12 mouse cellular contexts compared by ENCODE assay signal in the genomic region with DNA sequence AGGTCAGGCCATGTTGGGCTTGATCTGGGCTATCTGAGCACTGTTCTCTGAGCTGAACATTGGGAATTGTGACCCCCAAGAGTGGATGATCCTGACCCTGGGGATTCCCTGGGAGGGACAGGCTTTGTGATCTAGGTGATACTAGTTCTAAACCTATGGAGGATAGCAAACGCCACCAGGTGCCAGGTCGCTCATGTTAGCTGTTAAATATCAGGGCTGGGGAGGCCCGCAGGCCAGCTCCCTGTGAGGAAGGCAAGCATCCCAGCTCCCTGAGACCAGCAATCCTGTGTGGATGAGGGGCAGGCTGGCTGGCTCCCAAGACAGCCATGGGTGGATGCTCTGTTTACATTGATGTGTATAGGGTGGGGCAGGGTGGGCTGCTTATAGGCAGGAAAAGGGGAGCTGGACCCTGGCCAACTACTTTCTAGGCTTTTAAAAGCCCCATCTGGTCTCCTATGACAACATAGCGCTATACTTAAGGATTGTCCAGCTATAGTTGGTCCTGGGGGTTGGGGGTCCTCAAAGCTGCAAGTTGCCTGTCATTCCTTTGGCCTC. TPM values are rescaled to one million over a fixed set of nuclear protein-coding genes. Genes with fewer than 3 reads are reported as not detected.
DNase-seq lines count a peak whose midpoint lies in the region; ATAC-seq and TF ChIP-seq lines count a peak whose summit lies in the region.
"Had no signal": no experiment of that assay in that cellular context is flagged by ENCODE, and none has a peak within 500 bp of the region (broad histone marks: within the 10 kb centered on the region; RNA-seq: fewer than 3 reads in every experiment).

No protein-coding gene starts in this region.

- DNase-seq in forebrain, embryonic 10.5 days (ENCODE audit: extremely low spot score, low spot score) = no peak
- no peak for DNase-seq in forebrain, embryonic 14.5 days (ENCODE audit: low spot score)
- no peak for DNase-seq in kidney, postnatal 4 days
- no peak for DNase-seq in G1E (ENCODE audit: low spot score)
- no peak for DNase-seq in c-Kit-positive CD71-positive TER-119-positive erythroid progenitor cells, embryonic 14.5 days (ENCODE audit: low spot score)
- no peak for DNase-seq in kidney, adult 18-20 months
- DNase-seq: adrenal gland, adult 8-10 months; kidney, postnatal 36 days; retina, postnatal 1 day had no signal

- H3K27me3 ChIP-seq in forebrain, embryonic 10.5 days (ENCODE audit: poor library complexity, severe bottlenecking) = no peaks in the 10 kb centered on the region
- no peaks in the 10 kb centered on the region for H3K27me3 ChIP-seq in forebrain, embryonic 14.5 days (replicated peaks; ENCODE audit: control insufficient read depth, insufficient read depth, low read length)
- H3K27me3 ChIP-seq in kidney, embryonic 15.5 days = no peaks in the 10 kb centered on the region
- H3K27me3 ChIP-seq in G1E (ENCODE audit: insufficient read depth, low read length) = no peaks in the 10 kb centered on the region
- H3K27me3 ChIP-seq in intestine, embryonic 16.5 days (replicated peaks; ENCODE audit: control insufficient read depth, insufficient read depth, low read length) = no peaks in the 10 kb centered on the region
- H3K27me3 ChIP-seq: Patski had no signal

- H3K27ac ChIP-seq in forebrain, embryonic 10.5 days = 0 out of 2 replicates have a peak overlapping the region, but pooled peaks have one; percentile 21
- no peak overlapping the region for H3K27ac ChIP-seq in forebrain, embryonic 14.5 days (ENCODE audit: low read depth, low read length)
- peak overlapping the region; percentile 15 for H3K27ac ChIP-seq in kidney, embryonic 15.5 days
- peak overlapping the region; percentile 37; the same call in 1 of the 2 replicates for H3K27ac ChIP-seq in intestine, embryonic 16.5 days (ENCODE audit: low read length)

- peaks cover 5% of the 10 kb centered on the region; the same call in 1 of the 2 replicates for H3K9me3 ChIP-seq in forebrain, embryonic 10.5 days
- no peaks in the 10 kb centered on the region for H3K9me3 ChIP-seq in forebrain, embryonic 14.5 days (replicated peaks; ENCODE audit: control insufficient read depth, low read length)
- no peaks in the 10 kb centered on the region for H3K9me3 ChIP-seq in kidney, embryonic 15.5 days (replicated peaks)
- no peaks in the 10 kb centered on the region for H3K9me3 ChIP-seq in G1E (replicated peaks)
- no peaks in the 10 kb centered on the region for H3K9me3 ChIP-seq in intestine, embryonic 16.5 days (ENCODE audit: control insufficient read depth, low read length)

- H3K4me2 ChIP-seq in forebrain, embryonic 14.5 days (ENCODE audit: low read length) = no peak overlapping the region
- H3K4me2 ChIP-seq in kidney, embryonic 15.5 days = 0 out of 2 replicates have a peak overlapping the region, but pooled peaks have one; percentile 9
- H3K4me2 ChIP-seq in intestine, embryonic 16.5 days (ENCODE audit: low read depth, low read length) = no peak overlapping the region

- 92% methylated on average over 4 of the region's 4 CpGs for WGBS in forebrain, embryonic 10.5 days
- WGBS in forebrain, embryonic 14.5 days = 81% methylated on average over 4 of the region's 4 CpGs
- 85% methylated on average over 4 of the region's 4 CpGs for WGBS in kidney, embryonic 15.5 days
- 60% methylated on average over 4 of the region's 4 CpGs for WGBS in intestine, embryonic 16.5 days

- no peak for ATAC-seq in forebrain, embryonic 14.5 days
- no peak for ATAC-seq in kidney, embryonic 15.5 days (replicated peaks; ENCODE audit: low FRiP score)
- ATAC-seq in G1E (ENCODE audit: extremely low read depth, insufficient number of reproducible peaks, low FRiP score, poor library complexity, severe bottlenecking) = no peak
- ATAC-seq in intestine, embryonic 16.5 days = no peak; the same call in 1 of the 2 replicates

- no peak overlapping the region for H3K9ac ChIP-seq in forebrain, embryonic 14.5 days (ENCODE audit: low read length)
- H3K9ac ChIP-seq in kidney, embryonic 15.5 days = no peak overlapping the region
- peak overlapping the region; percentile 40; the same call in 1 of the 2 replicates for H3K9ac ChIP-seq in intestine, embryonic 16.5 days (ENCODE audit: low read depth, low read length)

- peaks cover 13% of the 10 kb centered on the region for H3K36me3 ChIP-seq in forebrain, embryonic 10.5 days (replicated peaks)
- H3K36me3 ChIP-seq in forebrain, embryonic 14.5 days (ENCODE audit: control insufficient read depth, insufficient read depth, low read length) = no peaks in the 10 kb centered on the region
- no peaks in the 10 kb centered on the region for H3K36me3 ChIP-seq in kidney, embryonic 15.5 days
- peaks cover 88% of the 10 kb centered on the region for H3K36me3 ChIP-seq in G1E (replicated peaks)
- no peaks in the 10 kb centered on the region for H3K36me3 ChIP-seq in intestine, embryonic 16.5 days (ENCODE audit: control insufficient read depth, insufficient read depth, low read length)

- H3K4me3 ChIP-seq in forebrain, embryonic 10.5 days = no peak overlapping the region
- no peak overlapping the region for H3K4me3 ChIP-seq in forebrain, embryonic 14.5 days (ENCODE audit: low read depth, low read length)
- no peak overlapping the region for H3K4me3 ChIP-seq in kidney, embryonic 15.5 days (replicated peaks)
- peak overlapping the region; percentile 64 for H3K4me3 ChIP-seq in G1E (ENCODE audit: low read depth, low read length)
- no peak overlapping the region for H3K4me3 ChIP-seq in intestine, embryonic 16.5 days (ENCODE audit: low read length)

- H3K4me1 ChIP-seq in forebrain, embryonic 10.5 days = peaks cover 42% of the 10 kb centered on the region
- H3K4me1 ChIP-seq in forebrain, embryonic 14.5 days (ENCODE audit: control insufficient read depth, insufficient read depth, low read length) = peaks cover 36% of the 10 kb centered on the region
- H3K4me1 ChIP-seq in kidney, embryonic 15.5 days = peaks cover 82% of the 10 kb centered on the region
- H3K4me1 ChIP-seq in G1E (ENCODE audit: insufficient read depth, low read depth, low read length) = peaks cover 98% of the 10 kb centered on the region
- H3K4me1 ChIP-seq in intestine, embryonic 16.5 days (ENCODE audit: control insufficient read depth, insufficient read depth, low read length) = peaks cover 43% of the 10 kb centered on the region

- TF ChIP-seq CTCF in G1E (IDR thresholded peaks at IDR 0.05; ENCODE audit: low read depth, low read length) = no peak

RNA-seq across cellular contexts. Expression of a gene that starts 10.5 kb away (rescaled TPM):
- 13.9 and 16.2 TPM in 2 replicates for polyA plus RNA-seq in forebrain, embryonic 10.5 days (2016; fragmentation: Nextera tagmentation; extraction: Ambion mirVana)
- 20.7 and 28.0 TPM in 2 replicates for polyA plus RNA-seq in forebrain, embryonic 14.5 days (2014; fragmentation: Nextera tagmentation; extraction: Ambion mirVana)
- polyA plus RNA-seq in kidney, embryonic 15.5 days (2015; fragmentation: Nextera tagmentation; extraction: Ambion mirVana) = 14.1 and 17.4 TPM in 2 replicates
- total RNA-seq in G1E (2014; fragmentation: Nextera tagmentation) (23.2 and 23.6 TPM in 2 replicates), G1E (2017) (55.4 and 56.8 TPM in 2 replicates)
- polyA plus RNA-seq in G1E (2012) = 33.4 and 35.2 TPM in 2 replicates
- 9.1 and 9.5 TPM in 2 replicates for polyA plus RNA-seq in intestine, embryonic 16.5 days (2015; fragmentation: Nextera tagmentation; extraction: Ambion mirVana)

RNA-seq across cellular contexts. Expression of a gene that starts 34.4 kb away (rescaled TPM):
- polyA plus RNA-seq in forebrain, embryonic 10.5 days (2016; fragmentation: Nextera tagmentation; extraction: Ambion mirVana) = 2.4 and 2.6 TPM in 2 replicates
- polyA plus RNA-seq in forebrain, embryonic 14.5 days (2014; fragmentation: Nextera tagmentation; extraction: Ambion mirVana) = 8.6 and 9.6 TPM in 2 replicates
- 3.7 and 3.9 TPM in 2 replicates for polyA plus RNA-seq in kidney, embryonic 15.5 days (2015; fragmentation: Nextera tagmentation; extraction: Ambion mirVana)
- total RNA-seq in G1E (2014; fragmentation: Nextera tagmentation) = 4.6 and 4.7 TPM in 2 replicates
- total RNA-seq in G1E (2017) = 1.3 TPM in 2 replicates
- polyA plus RNA-seq in G1E (2012) = 21.7 and 27.6 TPM in 2 replicates
- 0.51 and 0.70 TPM in 2 replicates for polyA plus RNA-seq in intestine, embryonic 16.5 days (2015; fragmentation: Nextera tagmentation; extraction: Ambion mirVana)
